12 mouse cellular contexts compared by ENCODE assay signal in genomic region chr8:11315179-11315943, GRCm38 (mm10). TPM values are rescaled to one million over a fixed set of nuclear protein-coding genes. Genes with fewer than 3 reads are reported as not detected.
DNase-seq lines count a peak whose midpoint lies in the region; ATAC-seq lines count a peak whose summit lies in the region.
"Had no signal": no experiment of that assay in that cellular context is flagged by ENCODE, and none has a peak within 500 bp of the region (broad histone marks: within the 10 kb centered on the region; RNA-seq: fewer than 3 reads in every experiment).

No protein-coding gene starts in this region.

- peaks cover 61% of the 10 kb centered on the region for H3K4me1 ChIP-seq in heart, embryonic 12.5 days (replicated peaks)
- peaks cover 44% of the 10 kb centered on the region for H3K4me1 ChIP-seq in lung, embryonic 15.5 days
- peaks cover 44% of the 10 kb centered on the region for H3K4me1 ChIP-seq in embryonic facial prominence, embryonic 15.5 days
- peaks cover 37% of the 10 kb centered on the region for H3K4me1 ChIP-seq in neural tube, embryonic 13.5 days (replicated peaks)

- no peaks in the 10 kb centered on the region for H3K27me3 ChIP-seq in heart, embryonic 12.5 days (replicated peaks)
- no peaks in the 10 kb centered on the region for H3K27me3 ChIP-seq in lung, embryonic 15.5 days
- H3K27me3 ChIP-seq in embryonic facial prominence, embryonic 15.5 days = no peaks in the 10 kb centered on the region
- peaks cover 60% of the 10 kb centered on the region for H3K27me3 ChIP-seq in neural tube, embryonic 13.5 days

- no peaks in the 10 kb centered on the region for H3K9me3 ChIP-seq in heart, embryonic 12.5 days (replicated peaks)
- H3K9me3 ChIP-seq in lung, embryonic 15.5 days = no peaks in the 10 kb centered on the region
- H3K9me3 ChIP-seq in embryonic facial prominence, embryonic 15.5 days (replicated peaks) = no peaks in the 10 kb centered on the region
- H3K9me3 ChIP-seq in neural tube, embryonic 13.5 days = no peaks in the 10 kb centered on the region
- H3K9me3 ChIP-seq: forebrain, embryonic 13.5 days had no signal

- no peak overlapping the region for H3K27ac ChIP-seq in heart, embryonic 12.5 days (ENCODE audit: poor library complexity, severe bottlenecking)
- no peak overlapping the region for H3K27ac ChIP-seq in lung, embryonic 15.5 days
- H3K27ac ChIP-seq in embryonic facial prominence, embryonic 15.5 days (replicated peaks) = no peak overlapping the region
- H3K27ac ChIP-seq in neural tube, embryonic 13.5 days (replicated peaks) = peak overlapping the region; percentile 23; the same call in 1 of the 2 replicates
- H3K27ac ChIP-seq: forebrain, embryonic 13.5 days; liver, embryonic 14.5 days had no signal

- ATAC-seq in heart, embryonic 12.5 days (ENCODE audit: insufficient number of reproducible peaks, low FRiP score) = no peak
- no peak for ATAC-seq in lung, embryonic 15.5 days (ENCODE audit: borderline replicate concordance, extremely low read depth, low FRiP score, low TSS enrichment)
- no peak for ATAC-seq in embryonic facial prominence, embryonic 15.5 days (ENCODE audit: insufficient number of reproducible peaks, low FRiP score, low TSS enrichment, low read depth)
- ATAC-seq in neural tube, embryonic 13.5 days (ENCODE audit: low read depth) = no peak
- no peak for ATAC-seq in erythroblast, adult 5-6 weeks (replicated peaks; ENCODE audit: low FRiP score, poor library complexity, severe bottlenecking)
- ATAC-seq: forebrain, embryonic 13.5 days had no signal

- H3K9ac ChIP-seq in heart, embryonic 12.5 days = peak overlapping the region; percentile 33
- 0 out of 2 replicates have a peak overlapping the region, but pooled peaks have one; percentile 90 for H3K9ac ChIP-seq in lung, embryonic 15.5 days
- H3K9ac ChIP-seq in embryonic facial prominence, embryonic 15.5 days = no peak overlapping the region
- no peak overlapping the region for H3K9ac ChIP-seq in neural tube, embryonic 13.5 days
- H3K9ac ChIP-seq: forebrain, embryonic 13.5 days; liver, embryonic 14.5 days had no signal

- no peak for DNase-seq in heart, adult 18-20 months
- DNase-seq in lung, postnatal 25 days (ENCODE audit: low spot score) = no peak
- no peak for DNase-seq in frontal cortex, adult 2 months (ENCODE audit: extremely low spot score in 1 of 2, low spot score in 1 of 2)
- DNase-seq: cerebellum, postnatal 25 days; layer of hippocampus, adult 9-11 months had no signal

- peak overlapping the region; percentile 93; the same call in 1 of the 2 replicates for H3K4me3 ChIP-seq in heart, embryonic 12.5 days
- peak overlapping the region; percentile 77; the same call in 1 of the 2 replicates for H3K4me3 ChIP-seq in lung, embryonic 15.5 days
- H3K4me3 ChIP-seq in embryonic facial prominence, embryonic 15.5 days (replicated peaks) = peak overlapping the region; percentile 2; the same call in 1 of the 2 replicates
- H3K4me3 ChIP-seq in neural tube, embryonic 13.5 days = 0 out of 2 replicates have a peak overlapping the region, but pooled peaks have one; percentile 57

- H3K4me2 ChIP-seq in heart, embryonic 12.5 days = peak overlapping the region; percentile 95
- H3K4me2 ChIP-seq in lung, embryonic 15.5 days = peak overlapping the region; percentile 71
- H3K4me2 ChIP-seq in embryonic facial prominence, embryonic 15.5 days (replicated peaks) = peak overlapping the region; percentile 88; the same call in 1 of the 2 replicates
- peak overlapping the region; percentile 80 for H3K4me2 ChIP-seq in neural tube, embryonic 13.5 days

- WGBS in heart, embryonic 12.5 days = 63% methylated on average over 16 of the region's 16 CpGs
- 74% methylated on average over 16 of the region's 16 CpGs for WGBS in lung, embryonic 15.5 days
- WGBS in embryonic facial prominence, embryonic 15.5 days = 73% methylated on average over 16 of the region's 16 CpGs
- 77% methylated on average over 16 of the region's 16 CpGs for WGBS in neural tube, embryonic 13.5 days

- peaks cover 25% of the 10 kb centered on the region; the same call in 1 of the 2 replicates for H3K36me3 ChIP-seq in heart, embryonic 12.5 days
- H3K36me3 ChIP-seq in lung, embryonic 15.5 days = 0 out of 2 replicates have a peak, but pooled peaks cover 2% of the 10 kb centered on the region
- H3K36me3 ChIP-seq in embryonic facial prominence, embryonic 15.5 days = no peaks in the 10 kb centered on the region
- no peaks in the 10 kb centered on the region for H3K36me3 ChIP-seq in neural tube, embryonic 13.5 days

RNA-seq across cellular contexts. Expression of gene Col4a1, which starts 2.7 kb away (rescaled TPM):
- 240 and 249 TPM in 2 replicates for polyA plus RNA-seq in heart, embryonic 12.5 days (2016; fragmentation: Nextera tagmentation; extraction: Ambion mirVana)
- 100 to 1,000 TPM; 217 to 274 TPM for total RNA-seq in heart, adult 18-20 months (2021)
- polyA plus RNA-seq in lung, embryonic 15.5 days (2015; fragmentation: Nextera tagmentation; extraction: Ambion mirVana) = 335 and 360 TPM in 2 replicates
- 200 and 216 TPM in 2 replicates for polyA plus RNA-seq in embryonic facial prominence, embryonic 15.5 days (2015; fragmentation: Nextera tagmentation; extraction: Ambion mirVana)
- polyA plus RNA-seq in neural tube, embryonic 13.5 days (2015; fragmentation: Nextera tagmentation; extraction: Ambion mirVana) = 101 and 108 TPM in 2 replicates
- polyA plus RNA-seq in frontal cortex, adult 2 months (2012; rRNA removed) = 31.8 and 43.2 TPM in 2 replicates
- 0.38 TPM in 1 of 2 replicates, not detected in the other for total RNA-seq in erythroblast, adult 5-6 weeks (2015; ENCODE audit: low replicate concordance)
- total RNA-seq in erythroblast, adult 5-6 weeks (2017; ENCODE audit: low replicate concordance) = 0.34 and 0.42 TPM in 2 replicates

RNA-seq across cellular contexts. Expression of gene Col4a2, which starts 2.8 kb away (rescaled TPM):
- 117 and 129 TPM in 2 replicates for polyA plus RNA-seq in heart, embryonic 12.5 days (2016; fragmentation: Nextera tagmentation; extraction: Ambion mirVana)
- 100 to 1,000 TPM; 127 to 140 TPM for total RNA-seq in heart, adult 18-20 months (2021)
- polyA plus RNA-seq in lung, embryonic 15.5 days (2015; fragmentation: Nextera tagmentation; extraction: Ambion mirVana) = 121 and 126 TPM in 2 replicates
- 86.9 and 93.4 TPM in 2 replicates for polyA plus RNA-seq in embryonic facial prominence, embryonic 15.5 days (2015; fragmentation: Nextera tagmentation; extraction: Ambion mirVana)
- polyA plus RNA-seq in neural tube, embryonic 13.5 days (2015; fragmentation: Nextera tagmentation; extraction: Ambion mirVana) = 47.5 and 52.5 TPM in 2 replicates
- polyA plus RNA-seq in frontal cortex, adult 2 months (2012; rRNA removed) = 34.3 and 39.7 TPM in 2 replicates
- total RNA-seq in erythroblast, adult 5-6 weeks (2015; ENCODE audit: low replicate concordance) = not detected in 2 replicates
- total RNA-seq in erythroblast, adult 5-6 weeks (2017; ENCODE audit: low replicate concordance) = 0.42 TPM in 1 of 2 replicates, not detected in the other

Comparison
In these comparisons a context has a peak if more than half of its experiments do, and no peak if none do; other contexts are left out.
1. H3K4me3 ChIP-seq: peak in every context shown above with its lines; median percentile 93 in heart, embryonic 12.5 days; 77 in lung, embryonic 15.5 days; 57 in neural tube, embryonic 13.5 days; 2 in embryonic facial prominence, embryonic 15.5 days.
2. H3K9ac ChIP-seq: peak in heart, embryonic 12.5 days (single experiment) and lung, embryonic 15.5 days (single experiment); none in embryonic facial prominence, embryonic 15.5 days (single experiment) and neural tube, embryonic 13.5 days (single experiment).
3. Peak in every context shown above with its lines, with median percentiles within 50 percentile points of each other: H3K4me2 ChIP-seq.